Mouse (Mus musculus) brain, embryonic 14.5 days (tissue): ENCODE results near the gene Hic1. TPM values are rescaled to one million over a fixed set of nuclear protein-coding genes. Genes with fewer than 3 reads are reported as not detected.
A peak's percentile ranks its signal among the peaks of the same experiment; 100 is the strongest.

Experiments used
- DNase-seq: peaks from one replicate; pipeline ENCODE4 v3.0.0-alpha.2; 2011; ENCODE audit warnings: low read depth
- CTCF ChIP-seq: fragments of 200-500 bp; IDR thresholded peaks from 2 replicates; pipeline ENCODE4 v1.5.1; 2012; ENCODE audit warnings: inconsistent platforms, mild to moderate bottlenecking, moderate library complexity, borderline replicate concordance; ENCODE audit not compliant: insufficient read depth, insufficient read length; ENCODE audit errors: extremely low read depth
- POLR2A ChIP-seq: fragments of 200-500 bp; IDR thresholded peaks from 2 replicates; pipeline ENCODE4 v1.6.1; 2012; ENCODE audit warnings: mild to moderate bottlenecking, inconsistent platforms, borderline replicate concordance; ENCODE audit not compliant: poor library complexity, insufficient read depth, insufficient read length, severe bottlenecking; ENCODE audit errors: extremely low read depth
- polyA plus RNA-seq: library from polyadenylated mRNA; depleted of rRNA; stranded (reverse); fragments of >200 nt; gene quantifications from 2 replicates; pipeline ENCODE4 v1.2.3, GENCODE M21; 2012

The Hic1 gene
- polyA plus RNA-seq, 1 experiment = 11.7 TPM

DNA sequence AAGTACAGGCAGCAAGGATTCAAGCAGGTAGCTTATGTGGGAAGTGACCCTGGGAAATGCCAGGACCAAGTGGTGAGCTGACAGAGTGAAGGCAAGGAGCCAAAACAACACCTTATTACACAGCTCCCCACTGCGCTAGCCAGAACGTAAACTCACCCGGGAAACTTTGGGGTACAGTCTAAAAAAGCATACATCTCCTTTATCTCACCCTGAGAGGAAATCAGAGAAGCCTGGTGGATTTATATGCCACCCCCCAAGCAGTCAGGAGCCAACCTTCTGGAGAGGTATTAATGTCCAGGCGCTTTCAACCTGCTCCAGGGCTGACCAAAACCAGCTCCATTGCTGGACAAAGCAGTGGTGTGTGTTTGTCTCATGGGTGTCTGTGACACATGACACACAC, 34.6 kb upstream of the Hic1 start:
- DNase-seq = no peak
- TF ChIP-seq CTCF (no peak), POLR2A (no peak)

DNA sequence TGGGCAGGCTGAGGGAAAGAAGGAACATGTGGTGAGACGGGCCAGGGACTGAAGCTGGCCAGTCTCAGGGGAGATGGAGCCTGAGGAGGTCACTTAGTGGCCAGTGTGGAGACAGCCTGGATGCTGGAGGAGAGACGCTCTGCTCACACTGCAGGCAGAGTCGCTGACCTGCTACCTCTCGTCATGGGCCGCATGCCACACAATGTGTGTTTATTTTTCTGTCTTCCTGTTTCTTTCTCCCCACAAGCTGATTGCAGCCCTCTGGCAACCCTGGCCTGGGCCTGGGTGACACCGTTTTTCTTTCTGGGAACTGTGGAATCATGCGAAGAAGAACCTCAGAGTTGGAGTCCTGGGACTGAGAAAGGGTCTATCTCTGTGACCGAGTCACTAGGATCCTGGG, 32.4 kb upstream of the Hic1 start:
- TF ChIP-seq CTCF = no peak
- no peak for TF ChIP-seq POLR2A
- no peak for DNase-seq

DNA sequence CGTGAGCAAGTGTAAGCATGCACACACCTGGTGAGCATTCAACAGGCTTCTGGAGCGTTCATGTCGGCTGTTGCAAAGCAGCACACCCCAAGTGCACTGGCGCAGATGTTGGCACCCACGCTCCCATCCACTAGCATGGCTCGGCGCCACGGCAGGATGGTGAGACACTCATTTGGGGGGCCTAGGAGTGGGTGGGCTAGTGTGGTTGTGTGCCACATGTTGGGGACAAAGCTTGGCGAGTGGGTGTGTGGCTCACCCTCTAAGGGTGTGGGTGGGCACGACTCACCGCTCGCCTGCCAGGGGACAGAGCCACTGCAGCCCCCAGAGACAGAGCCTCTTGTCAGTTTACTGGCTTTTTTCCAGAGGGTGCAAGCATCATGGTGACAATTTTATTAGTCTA, 31.6 kb upstream of the Hic1 start:
- TF ChIP-seq POLR2A (no peak), CTCF (no peak)

DNA sequence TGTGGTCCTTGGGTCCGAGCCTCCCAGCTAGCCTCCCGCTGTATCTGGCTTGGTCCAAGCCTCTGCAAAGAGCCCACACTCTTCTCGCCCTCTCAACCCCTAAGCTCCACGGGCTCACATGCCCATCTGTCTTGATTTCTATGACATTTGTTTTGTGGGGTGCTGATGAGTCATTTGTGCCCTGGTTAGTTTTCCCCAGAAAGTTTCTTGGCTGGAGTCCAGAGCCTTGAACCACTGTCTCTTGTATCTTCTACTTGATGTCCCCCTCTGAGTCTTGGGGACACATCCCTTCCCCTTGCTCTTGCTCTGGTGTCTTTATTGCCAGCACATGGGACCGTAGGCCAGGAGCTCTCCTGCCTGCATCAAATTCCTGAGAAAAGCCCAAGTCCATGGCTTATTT, 30.6 kb upstream of the Hic1 start:
- no peak for DNase-seq
- TF ChIP-seq POLR2A = no peak
- TF ChIP-seq CTCF = no peak

More for the DNA sequence above, 31.6 kb upstream of the Hic1 start:
- DNase-seq = no peak

DNA sequence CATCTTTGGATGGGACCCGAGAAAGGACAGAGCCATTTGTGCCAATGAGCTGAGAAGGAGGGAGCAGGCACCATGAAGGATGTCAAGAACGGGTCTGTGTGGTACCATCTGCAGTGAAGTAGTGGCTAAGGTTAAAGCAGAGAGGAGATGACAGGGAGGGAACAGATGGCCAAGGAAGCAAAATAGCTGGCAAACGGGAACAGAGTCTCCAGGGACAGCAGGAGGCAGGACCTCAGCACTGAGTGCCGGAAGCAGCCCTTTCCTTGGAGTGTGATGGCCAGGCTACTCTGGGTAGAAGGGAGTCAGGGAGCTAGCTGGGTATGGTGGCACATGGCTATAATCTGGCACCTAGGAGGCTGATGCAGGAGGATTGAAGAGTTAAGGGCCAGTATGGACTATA, 29.5 kb upstream of the Hic1 start:
- DNase-seq = no peak
- TF ChIP-seq CTCF = no peak
- no peak for TF ChIP-seq POLR2A

DNA sequence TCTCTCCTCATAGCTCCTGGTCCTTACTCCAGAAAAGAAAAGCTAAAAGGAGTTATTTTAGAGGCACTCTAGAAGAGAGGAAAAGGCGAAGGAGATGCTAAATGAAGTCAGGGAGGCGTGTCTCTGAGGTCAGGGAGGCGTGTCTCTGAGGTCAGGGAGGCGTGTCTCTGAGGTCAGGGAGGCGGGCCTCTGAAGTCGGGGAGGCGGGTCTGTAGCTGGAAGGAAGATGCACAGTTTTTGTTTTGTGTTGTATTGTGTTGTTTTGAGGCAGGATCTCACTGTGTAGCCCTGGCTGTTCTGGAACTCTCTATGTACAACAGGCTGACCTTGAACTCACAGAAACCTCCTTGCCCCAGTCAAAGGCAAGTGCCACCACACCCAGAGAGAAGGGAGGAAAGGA, 28.6 kb upstream of the Hic1 start:
- DNase-seq = no peak
- TF ChIP-seq POLR2A = no peak
- no peak for TF ChIP-seq CTCF

DNA sequence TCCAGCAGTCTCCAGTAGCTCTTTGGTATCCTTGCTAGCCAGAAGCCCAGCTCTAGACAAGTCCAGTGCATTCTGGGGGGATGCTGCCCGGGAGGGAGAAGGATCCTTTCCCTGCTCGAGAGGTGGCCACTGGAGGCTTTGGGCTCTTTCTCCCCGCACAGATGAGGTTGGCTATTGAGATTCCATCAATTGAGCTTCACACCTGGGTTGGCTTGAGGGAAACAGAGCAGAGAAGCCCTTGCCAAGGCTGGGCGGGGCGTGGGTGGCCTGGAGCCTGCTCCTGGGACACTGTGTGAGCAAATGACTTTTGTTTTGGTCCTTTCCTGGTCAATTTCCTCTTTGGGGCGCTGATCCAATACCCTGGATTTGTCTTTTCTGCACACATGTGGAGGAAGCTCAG, 26.8 kb upstream of the Hic1 start:
- DNase-seq = no peak
- TF ChIP-seq CTCF (no peak), POLR2A (no peak)

DNA sequence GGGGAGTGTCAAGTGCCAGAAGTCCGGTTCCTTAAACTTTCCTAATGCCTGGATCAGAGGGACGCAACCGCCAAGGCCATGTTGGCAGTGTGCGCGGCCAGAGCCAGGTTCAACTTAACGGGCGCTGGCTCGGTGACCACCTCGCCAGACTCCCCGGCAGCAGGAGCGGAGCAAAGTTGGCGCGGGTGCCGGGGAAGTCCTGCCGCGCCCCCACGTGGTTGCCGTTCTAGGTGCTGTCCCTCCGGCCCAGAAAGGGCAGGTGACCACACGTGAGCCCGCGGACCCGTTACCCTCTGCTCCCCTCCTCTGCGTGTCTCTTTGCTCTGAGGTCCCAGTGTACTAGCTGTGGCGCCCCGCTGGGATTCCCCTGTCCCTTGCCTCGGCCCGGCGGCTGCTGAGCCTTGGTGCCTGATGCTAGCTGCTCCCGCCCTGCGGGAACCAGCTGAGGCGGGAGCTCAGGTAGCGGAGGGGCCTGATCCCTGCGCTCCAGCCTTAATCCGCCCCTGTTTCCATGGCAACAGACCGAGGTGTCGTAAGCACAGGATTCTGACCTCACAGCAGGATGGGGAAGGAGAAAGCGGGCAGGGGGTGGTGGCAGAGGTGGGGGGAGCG, 25.6 kb upstream of the Hic1 start:
- DNase-seq = peak; percentile 86
- TF ChIP-seq CTCF (no peak), POLR2A (no peak)

DNA sequence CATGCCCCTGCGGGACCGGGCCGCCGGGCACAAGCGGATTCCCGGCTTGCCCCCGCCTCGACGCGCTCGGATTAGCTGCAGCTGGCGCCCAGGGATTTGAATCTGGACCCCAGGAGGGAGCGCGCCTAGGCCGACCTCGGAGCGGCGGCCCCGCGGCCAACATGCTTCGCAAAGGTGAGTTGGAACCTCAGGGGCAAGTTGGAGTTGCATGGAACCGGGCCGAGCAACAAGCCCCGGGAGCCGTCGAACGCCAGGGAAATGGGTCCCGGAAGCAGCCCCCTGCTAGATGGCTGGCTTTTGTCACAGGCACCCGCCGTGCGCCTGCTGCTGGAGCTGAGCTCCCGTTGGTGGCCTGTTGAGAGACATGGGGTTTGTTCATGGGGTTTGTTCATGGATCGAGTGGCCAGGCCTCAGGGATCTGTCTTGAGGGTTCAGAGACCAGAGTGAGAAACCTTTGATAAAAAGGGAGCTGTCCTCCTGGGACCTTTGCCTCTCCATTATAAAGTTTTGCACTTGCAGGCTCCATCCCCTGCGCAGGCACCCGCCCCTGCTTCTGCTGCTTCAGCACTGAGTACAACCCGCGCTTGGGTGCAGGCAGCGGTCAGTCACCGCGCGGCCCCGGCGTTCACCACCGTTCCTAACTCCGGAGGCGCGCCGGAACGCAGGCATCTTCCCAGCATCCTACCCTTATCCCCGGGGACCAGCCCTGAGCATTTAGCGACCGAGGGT, 25.0 kb upstream of the Hic1 start:
- no peak for TF ChIP-seq POLR2A
- TF ChIP-seq CTCF = no peak
- DNase-seq = no peak

DNA sequence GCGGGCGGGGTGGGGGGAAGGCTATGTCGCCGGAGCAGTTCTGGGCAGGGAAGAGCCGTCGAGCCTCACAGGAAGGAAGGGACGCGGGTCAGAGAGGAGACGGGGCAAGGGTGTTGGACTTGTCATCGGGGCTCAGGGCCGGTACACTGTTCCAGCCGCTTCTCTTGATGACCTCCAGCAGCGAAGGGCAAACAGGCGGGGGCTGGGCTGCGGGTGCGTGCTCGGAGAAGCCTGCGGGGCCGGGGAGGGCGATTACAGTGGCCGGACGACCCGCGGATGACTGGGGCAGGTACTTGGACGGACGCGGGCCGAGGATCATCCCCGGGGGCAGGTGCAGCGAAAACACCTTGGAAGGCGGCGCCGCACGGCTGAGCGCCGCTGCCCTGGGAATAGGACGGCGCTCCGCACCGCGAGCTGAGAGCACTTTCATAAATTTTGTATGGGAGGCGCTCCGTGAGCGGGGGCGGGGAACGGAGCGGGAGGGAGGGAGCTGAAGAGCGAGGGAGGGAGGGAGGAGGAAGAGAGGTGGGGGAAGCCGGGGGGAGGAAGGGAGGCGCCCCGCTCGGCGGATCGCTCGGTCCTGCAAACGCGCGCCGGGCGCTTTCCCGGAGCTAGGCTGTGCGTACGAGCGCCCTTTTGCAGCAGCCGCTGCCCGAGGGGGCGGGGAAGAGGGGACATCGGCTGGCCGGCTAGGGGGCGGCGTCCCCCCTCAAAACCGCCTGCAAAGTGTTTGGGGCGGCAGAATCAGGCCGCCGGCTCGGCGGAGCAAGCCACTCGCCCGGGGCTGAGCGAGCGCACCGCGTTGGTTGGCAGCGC, 24.1 kb upstream of the Hic1 start, which contains the start of gene Rtn4rl1:
Rtn4rl1 (plus strand) TSS at position 528 of the 816 bp plus-strand sequence.
- peak; percentile 76 for DNase-seq
- TF ChIP-seq CTCF (no peak), POLR2A (peak; percentile 39; the same call in 1 of the 2 replicates)

DNA sequence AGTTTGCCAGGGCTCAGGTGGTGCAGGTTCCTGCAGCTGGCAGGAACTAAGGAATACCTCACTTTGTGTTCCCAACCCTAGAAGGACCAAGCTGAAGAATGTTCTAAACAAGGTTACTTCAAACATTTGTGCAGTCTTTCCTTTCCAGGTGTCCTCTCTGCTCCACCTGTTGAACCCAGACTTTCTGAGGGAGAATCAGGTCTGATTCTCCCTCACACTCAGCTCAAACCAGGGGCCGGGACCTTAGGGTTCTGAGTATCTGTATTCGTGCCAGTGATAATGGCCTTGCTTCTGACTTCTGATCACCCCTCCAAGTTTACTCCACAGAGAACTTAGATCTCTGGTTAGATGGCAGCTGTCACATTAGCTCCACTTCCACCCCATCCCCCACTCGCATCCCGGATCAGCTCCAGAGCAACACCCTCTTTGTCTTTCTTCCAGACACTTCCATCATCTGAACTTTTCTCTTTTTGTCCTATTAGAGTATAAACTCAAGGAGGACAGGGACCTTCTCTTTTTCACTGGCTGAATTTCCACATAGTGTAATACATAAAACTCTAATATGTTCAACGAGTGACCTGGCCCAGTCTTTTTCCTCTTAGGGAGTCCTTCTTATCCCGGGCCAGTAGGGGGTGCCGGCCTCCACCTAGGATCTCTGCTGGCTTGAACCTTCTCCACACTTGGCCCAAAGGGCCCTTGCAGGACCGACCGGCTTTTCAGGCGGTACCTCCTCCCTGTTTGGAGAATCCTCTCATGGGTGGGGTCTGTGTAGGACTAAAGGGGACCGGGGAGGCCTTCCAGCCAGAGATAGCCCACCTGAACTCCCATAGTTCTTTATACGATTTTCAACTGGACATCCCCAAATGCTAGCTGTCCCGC, 23.3 kb upstream of the Hic1 start:
- TF ChIP-seq CTCF (peak; percentile 80), POLR2A (no peak)
- peak; percentile 86 for DNase-seq

DNA sequence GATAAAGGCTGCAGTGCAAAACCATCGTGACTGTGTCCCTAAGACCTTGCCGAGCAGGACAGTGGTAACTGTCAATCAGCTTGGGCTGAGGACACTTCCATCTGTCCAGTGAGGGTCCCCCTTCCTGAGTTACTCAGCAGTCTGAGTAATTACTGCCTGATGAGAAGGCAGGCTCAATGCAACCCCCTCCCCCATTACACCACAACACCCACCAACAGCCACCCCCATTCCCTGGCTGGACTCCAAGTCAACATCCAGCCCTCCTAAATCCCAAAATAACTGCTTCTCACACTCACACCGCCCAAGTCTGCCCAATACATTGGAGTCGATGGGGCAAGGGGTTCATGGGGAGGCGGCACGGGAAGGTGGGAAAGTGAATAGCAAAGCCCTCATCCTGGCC, 22.5 kb upstream of the Hic1 start:
- TF ChIP-seq POLR2A = no peak
- no peak for TF ChIP-seq CTCF
- DNase-seq = no peak
